Mouse (Mus musculus) layer of hippocampus, adult 8-10 months (tissue): Measurements from ENCODE around the gene Ugt1a5. TPM values are rescaled to one million over a fixed set of nuclear protein-coding genes. Genes with fewer than 3 reads are reported as not detected.

Source experiments
- DNase-seq, 2 experiments: peaks; one replicate each; pipeline ENCODE4 v3.0.0; 2022; ENCODE audit warnings: low spot score in 2 of 2
- total RNA-seq, 4 experiments: library from RNA; stranded (reverse); gene quantifications; 2 replicates each; pipeline ENCODE4 v1.2.4; 2022

Gene Ugt1a5
- total RNA-seq, 4 experiments from 2014 or later = 0.65 TPM; not detected in 3

DNA sequence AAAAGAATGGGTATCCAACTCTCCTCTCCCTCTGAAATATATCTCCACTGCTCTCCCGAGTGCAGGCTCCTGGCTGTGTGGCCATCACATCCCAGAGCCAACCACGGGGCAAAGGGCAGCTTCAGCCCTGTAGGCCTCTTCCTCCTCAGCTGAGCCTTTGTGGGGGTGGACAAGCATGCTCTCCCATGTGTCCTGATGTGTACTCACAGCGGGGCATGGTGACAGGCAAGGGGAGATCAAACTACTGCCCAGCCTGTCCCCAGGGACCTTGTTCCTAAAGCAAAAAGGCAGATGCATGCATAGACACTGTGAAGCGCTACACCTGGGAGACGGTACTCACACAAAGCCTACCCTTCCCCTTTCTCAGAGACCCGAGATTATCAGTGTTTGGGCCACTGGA lies 94.3 kb downstream of the Ugt1a5 start:
- DNase-seq = peak in 1 of 2 experiments; percentile 48

DNA sequence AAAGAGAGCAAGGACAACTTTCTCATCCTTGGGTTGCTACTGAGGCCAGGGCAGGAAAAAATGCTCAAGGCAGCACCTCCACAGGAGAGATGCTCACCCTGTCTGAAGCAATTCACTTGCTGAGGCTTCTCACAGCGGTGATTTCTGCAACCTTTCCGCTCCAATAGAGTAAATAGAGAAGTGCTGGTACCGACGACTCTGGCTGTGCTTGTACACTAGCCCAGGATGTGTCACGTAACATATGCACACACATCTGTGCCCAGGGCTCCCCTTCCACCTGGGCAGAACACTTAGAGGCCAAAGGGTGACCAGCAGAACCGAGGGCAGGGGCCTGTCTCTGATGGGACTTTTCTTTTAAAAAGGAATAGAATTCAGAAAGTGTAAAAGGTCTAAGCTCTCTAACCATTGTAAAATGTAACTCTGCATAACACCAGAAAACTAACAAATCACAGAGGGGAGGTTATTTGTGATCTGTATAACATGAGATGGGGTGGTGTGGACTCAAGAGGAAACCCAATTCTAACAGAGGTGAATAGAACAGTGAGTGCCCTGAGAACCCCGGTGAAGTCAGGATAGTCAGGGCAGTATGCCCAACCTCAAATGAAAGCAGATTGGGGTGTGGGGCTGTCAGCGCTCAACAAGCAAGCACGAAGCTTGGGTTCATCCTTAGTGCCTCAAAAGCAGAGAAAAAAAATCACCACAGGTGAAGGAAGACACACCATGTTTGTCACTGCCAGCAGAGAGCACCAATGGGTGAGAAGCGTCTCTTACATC lies 95.0 kb downstream of the Ugt1a5 start:
- DNase-seq = no peak

DNA sequence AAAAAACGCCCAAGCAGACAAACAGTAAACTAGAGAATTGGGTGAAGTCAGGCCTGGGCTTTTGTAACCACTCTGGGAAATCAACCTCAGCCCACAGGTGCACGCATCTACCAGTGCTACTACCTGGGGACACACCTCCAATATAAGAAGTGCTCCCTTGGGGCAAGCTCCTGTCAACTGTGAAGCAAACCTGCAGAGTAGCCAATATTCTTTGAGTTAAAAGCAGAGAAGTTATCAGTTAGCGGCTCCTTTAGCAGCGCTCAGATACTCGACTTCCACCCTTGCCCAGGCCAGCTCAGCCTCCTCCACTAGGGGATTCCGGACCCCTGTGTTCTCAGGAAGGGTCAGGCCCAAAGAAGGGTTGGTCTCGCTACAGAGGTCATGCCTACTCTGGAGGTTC lies 95.9 kb downstream of the Ugt1a5 start:
- DNase-seq = no peak

DNA sequence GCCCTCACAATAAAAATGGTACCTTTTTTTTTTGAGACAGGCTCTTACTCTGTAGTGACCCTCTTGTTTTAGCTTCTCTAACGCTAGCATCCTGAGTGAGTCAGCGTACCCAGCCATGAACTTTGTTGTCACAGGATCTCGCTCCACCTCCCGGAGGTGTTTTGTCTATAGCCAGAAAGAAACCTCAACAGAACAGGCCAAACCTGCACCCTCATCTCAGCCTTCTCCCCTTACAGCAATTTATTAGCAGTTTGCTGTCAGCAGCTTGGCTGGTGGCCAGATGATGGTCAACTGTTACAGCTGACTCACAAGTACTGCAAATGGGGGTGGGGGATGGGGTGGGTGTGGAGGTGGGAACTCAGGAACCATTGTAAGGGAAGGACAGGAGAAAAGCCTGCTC lies 96.4 kb downstream of the Ugt1a5 start:
- peak; percentile 29 to 63 for DNase-seq

DNA sequence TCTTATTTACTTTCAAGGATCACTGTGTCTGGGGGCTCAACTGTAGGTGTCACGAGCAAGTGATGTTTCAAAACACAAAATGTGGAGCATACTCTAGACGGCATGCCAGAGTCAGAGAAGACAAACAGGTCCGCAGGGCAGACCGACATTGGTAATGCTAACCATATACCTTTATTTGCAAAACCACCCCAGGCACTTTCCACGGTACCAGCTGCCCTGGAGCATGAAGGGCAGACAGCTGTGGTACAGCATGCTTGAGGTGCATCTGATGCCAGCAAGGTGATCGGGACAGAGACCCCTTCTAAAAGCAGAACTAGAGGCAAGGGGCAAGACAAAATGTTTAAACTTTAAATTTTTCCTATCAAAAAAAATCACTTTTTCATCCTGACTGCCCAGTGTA lies 97.1 kb downstream of the Ugt1a5 start:
- no peak for DNase-seq

DNA sequence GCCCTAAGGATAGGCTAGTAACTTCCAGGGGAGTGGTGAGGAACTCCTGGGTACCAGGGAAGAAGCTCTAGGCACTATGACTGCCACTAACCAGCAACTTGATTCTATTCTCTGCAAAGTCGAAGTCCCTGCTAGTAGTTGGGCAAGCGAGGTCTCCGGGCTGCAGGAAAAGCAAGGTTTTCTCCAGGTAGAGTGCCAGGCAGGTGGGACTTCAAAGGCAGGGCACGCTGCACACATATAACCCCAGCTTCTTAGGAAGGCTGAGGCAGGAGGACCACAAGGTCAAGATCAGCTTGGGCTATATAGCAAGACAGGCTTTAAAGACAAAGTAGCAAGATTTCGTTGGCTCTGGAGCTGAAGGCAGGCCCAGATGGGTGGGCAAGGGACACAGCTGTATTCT lies 98.0 kb downstream of the Ugt1a5 start:
- no peak for DNase-seq

DNA sequence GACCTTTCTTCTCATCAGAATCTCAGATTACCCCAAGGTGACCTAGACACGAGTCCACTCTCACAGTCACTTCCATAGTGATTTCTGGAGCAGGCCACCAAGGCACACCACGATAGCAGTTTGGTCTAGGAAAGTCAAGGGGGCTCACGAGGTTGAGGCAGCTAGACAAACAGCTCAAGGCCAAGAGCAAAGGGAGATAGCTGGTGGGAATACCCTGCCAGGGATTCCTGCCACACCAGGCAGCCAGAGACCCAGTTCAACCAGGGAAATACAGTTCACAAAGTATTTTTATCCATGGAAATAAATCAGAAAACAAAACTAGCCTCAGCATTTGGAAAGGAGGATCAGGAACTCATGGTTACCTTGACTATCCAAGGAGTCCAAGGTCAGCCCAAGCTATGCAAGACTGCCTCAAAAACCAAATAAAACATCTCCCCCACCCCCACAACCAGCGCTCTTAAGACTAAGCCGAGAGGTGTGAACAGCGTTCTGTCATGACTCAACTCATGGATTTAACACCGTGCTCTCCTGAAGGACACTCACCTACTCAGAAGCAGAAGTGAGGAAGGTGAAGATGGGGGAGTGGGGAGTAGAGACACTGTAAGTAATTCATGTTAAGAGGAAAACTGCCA lies 98.5 kb downstream of the Ugt1a5 start:
- DNase-seq = no peak

DNA sequence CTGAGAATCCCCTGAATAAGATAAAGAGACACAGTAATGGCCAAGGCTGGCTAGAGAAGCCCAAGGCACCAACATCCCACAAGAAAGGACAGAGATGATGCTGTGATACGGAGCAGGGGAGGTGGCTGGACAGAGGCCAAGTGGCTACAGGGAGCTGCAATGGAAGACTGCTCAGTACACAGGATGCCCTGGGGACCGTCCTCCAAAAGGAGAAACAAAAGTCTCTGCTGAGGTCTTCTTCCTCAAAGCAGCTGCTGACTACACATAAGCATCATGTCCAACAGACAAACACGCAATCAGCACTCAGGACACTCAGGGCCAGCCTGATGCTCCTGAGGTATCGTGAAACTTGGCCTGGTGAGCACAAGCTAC lies 99.0 kb downstream of the Ugt1a5 start:
- DNase-seq = no peak

DNA sequence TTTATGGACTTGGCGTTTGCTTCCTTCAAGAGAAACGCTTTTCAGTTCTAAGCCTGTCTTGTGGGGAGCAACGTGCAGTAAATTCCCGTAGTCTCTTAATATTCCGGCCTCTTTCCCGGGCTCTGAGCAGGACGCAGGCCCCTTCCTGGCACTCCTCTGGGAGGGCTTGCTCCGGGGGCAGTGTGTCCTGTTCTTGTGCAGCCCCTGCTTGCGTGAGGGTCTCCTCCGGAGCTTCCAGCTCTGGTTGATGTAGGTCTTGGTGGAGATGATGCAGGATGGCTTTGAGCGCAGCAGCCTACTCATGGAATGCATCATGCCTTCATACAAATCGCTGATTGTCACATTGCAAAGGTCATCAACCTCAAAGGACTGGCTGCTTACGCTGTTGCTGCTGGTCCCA lies 100.3 kb downstream of the Ugt1a5 start:
- no peak for DNase-seq

DNA sequence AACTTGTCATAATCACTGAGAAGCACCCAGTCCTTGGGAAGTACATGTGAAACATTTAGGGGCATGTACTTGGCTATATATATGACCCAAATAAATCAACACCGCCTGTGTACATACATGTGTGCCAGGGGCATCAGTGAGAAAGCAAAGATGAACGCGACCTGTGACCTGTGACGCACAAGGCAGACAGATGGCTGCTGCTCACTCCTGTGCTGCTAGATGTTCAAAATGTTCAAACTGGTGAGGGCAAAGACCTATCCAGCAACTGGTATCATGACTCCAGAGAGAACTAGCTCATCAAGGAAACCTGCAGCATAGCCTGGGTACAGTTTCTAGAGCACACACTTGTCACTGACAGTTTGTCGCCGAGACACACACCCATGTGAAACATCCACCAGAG lies 101.7 kb downstream of the Ugt1a5 start:
- no peak for DNase-seq

DNA sequence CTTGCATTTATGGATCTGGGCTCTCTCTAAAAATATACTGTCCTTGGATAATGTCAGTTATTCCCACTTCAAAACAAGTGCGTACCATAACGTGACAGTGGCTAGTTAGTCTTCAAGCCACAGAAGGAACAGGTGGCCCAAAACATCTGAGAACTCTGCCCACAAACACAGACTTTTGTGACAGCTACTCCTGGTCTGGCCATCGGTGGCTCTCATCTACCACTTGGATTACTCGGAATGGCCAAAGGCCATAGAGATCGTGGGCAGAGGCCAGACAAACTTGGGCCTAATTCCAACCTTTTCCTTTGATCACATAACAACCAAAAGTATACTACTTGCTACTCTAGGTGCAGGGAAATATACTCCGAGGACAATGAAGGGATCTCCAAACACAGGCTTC lies 102.3 kb downstream of the Ugt1a5 start:
- no peak for DNase-seq

Other genes starting within 250 kb of the Ugt1a5 start
- gene Usp40, start 157.5 kb upstream of the Ugt1a5 start, total RNA-seq = 10 to 100 TPM; 23.6 to 33.7 (median 25.8) TPM
- not detected for gene Ugt1a10, start 110.6 kb upstream of the Ugt1a5 start, total RNA-seq
- not detected for gene Ugt1a9, start 95.2 kb upstream of the Ugt1a5 start, total RNA-seq
- gene Ugt1a8, start 78.2 kb upstream of the Ugt1a5 start, total RNA-seq = not detected
- 1 to 10 TPM in 2 of 4 experiments, under 1 TPM in 2; 0.37 to 3.8 (median 2.2) TPM for gene Ugt1a7c, start 71.0 kb upstream of the Ugt1a5 start, total RNA-seq
- gene Ugt1a6b, start 62.8 kb upstream of the Ugt1a5 start, total RNA-seq = under 1 TPM in 2 of 4 experiments, not detected in 2; 0.34 TPM
- gene Ugt1a6a, start 31.2 kb upstream of the Ugt1a5 start, total RNA-seq = 1 to 10 TPM; 1.4 to 4.1 (median 2.2) TPM
- under 1 TPM in 1 of 4 experiments, not detected in 3; 0.53 TPM for gene Ugt1a2, start 34.6 kb downstream of the Ugt1a5 start, total RNA-seq
- 1 to 10 TPM; 1.7 to 3.7 (median 2.6) TPM for gene Dnajb3, start 39.8 kb downstream of the Ugt1a5 start, total RNA-seq
- not detected for gene Ugt1a1, start 45.9 kb downstream of the Ugt1a5 start, total RNA-seq
- under 1 TPM in 2 of 4 experiments, not detected in 2; 0.06 to 0.16 TPM for gene Mroh2a, start 61.0 kb downstream of the Ugt1a5 start, total RNA-seq
- gene Hjurp, start 111.6 kb downstream of the Ugt1a5 start, total RNA-seq = 10 to 100 TPM; 34.5 to 51.6 (median 42.5) TPM
- gene Trpm8, start 111.6 kb downstream of the Ugt1a5 start, total RNA-seq = under 1 TPM in 2 of 4 experiments, not detected in 2; 0.09 to 0.22 TPM
- gene Spp2, start 240.9 kb downstream of the Ugt1a5 start, total RNA-seq = under 1 TPM in 1 of 4 experiments, not detected in 3; 0.53 TPM